Mouse (Mus musculus) left cerebral cortex, postnatal 4 days (tissue): ENCODE data around the gene Prl2a1. TPM values are rescaled to one million over a fixed set of nuclear protein-coding genes. Genes with fewer than 3 reads are reported as not detected.
"Not testable (repeated sequence)": the region's sequence is repeated elsewhere in the genome, so short reads cannot be mapped to it uniquely, and the experiment has no call there.

Experiments used
- DNase-seq: peaks from one replicate; pipeline ENCODE4 v3.0.0-alpha.2; 2022
- intact Hi-C: fragments of 180-260 bp; cut with DNase I; formaldehyde crosslinking; loops from one replicate; pipeline ENCODE4 v1.15.1; 2025
- total RNA-seq, 2 experiments: library from RNA; stranded (reverse); gene quantifications; 2 replicates each; pipeline ENCODE4 v1.2.3; 2021

Gene Prl2a1
- total RNA-seq = not detected

DNA sequence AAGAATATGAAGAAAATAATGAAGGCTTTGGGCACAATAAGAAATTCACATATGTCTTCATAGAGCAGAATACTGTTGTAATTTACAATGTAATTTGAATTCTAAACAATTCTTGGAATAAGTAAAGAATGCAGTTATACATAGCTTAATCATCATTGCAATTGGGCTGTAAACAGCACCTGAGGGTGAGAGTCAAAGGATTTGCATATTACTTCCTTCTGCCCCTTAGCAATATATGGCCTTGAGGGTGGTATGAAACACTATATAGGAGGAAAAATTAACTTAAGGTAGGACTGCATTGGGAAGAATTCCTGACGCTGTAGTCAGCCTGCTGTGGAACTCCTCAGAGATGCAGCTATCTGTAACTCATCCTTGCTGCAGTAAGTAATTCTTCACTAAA, at the start of gene Prl2a1:
TSS of gene Prl2a1 (plus strand) at position 301 of the 400 bp plus-strand sequence.
- intact Hi-C loops = no loop called here
- DNase-seq = no peak

DNA sequence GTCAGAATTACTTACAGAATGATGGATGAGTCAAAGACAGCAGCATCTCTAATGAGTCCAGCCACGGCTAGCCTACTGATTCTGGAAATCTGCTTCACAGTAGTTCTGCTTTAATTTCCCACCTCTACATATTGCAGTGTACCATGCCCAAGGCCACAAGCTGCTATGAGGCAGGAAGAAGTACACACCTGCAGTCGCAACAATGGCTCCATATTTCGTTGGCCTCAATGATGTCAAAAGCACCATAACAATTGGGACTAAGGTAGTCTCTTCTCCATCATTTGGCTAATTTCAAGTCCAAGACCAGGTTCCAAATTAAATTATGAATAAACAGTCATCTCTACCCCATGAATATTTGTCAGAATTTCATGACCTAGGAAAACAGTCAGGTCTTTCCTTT, 20.8 kb upstream of the Prl2a1 start, which contains the start of gene Prl7c1:
TSS of gene Prl7c1 (minus strand) at position 101 of the 400 bp plus-strand sequence.
- DNase-seq, intact Hi-C loops: not testable (repeated sequence)

GRCm38 (mm10) chr13:27799303-27799702, 2.2 kb upstream of the Prl2a1 start:
- DNase-seq = no peak
- intact Hi-C loops = no loop called here

GRCm38 (mm10) chr13:27802765-27803164, 1.3 kb downstream of the Prl2a1 start:
- intact Hi-C loops = no loop called here
- no peak for DNase-seq

DNA sequence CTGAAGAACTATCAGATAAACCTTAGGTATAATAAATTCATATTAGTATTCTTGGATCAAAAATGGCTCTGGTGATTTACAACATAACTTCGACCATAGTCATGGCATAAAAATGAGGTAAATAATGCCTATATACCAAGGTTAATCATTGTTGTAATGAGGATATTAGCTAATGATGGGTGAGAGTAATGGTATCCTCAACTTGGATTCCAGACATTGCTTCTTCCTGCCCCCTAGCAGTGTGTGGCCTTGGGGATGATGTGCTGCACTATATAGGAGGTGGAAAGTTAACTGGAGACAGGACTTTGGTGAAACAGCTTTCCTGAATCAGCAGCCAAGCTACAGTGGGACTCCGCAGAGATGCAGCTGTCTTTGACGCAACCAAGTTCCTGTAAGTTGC, 47.6 kb downstream of the Prl2a1 start, which contains the start of gene Prl2c1:
TSS of gene Prl2c1 (plus strand) at position 301 of the 400 bp plus-strand sequence.
- intact Hi-C loops = no loop called here
- no peak for DNase-seq

Other genes starting within 250 kb of the Prl2a1 start
- not detected for gene Prl8a9, start 237.0 kb upstream of the Prl2a1 start, total RNA-seq
- not detected for gene Prl8a1, start 219.5 kb upstream of the Prl2a1 start, total RNA-seq
- gene Prl7b1, start 191.1 kb upstream of the Prl2a1 start, total RNA-seq = not detected
- gene Prl7a1, start 159.2 kb upstream of the Prl2a1 start, total RNA-seq = not detected
- not detected for gene Prl7a2, start 133.6 kb upstream of the Prl2a1 start, total RNA-seq
- not detected for gene Prl7d1, start 84.9 kb upstream of the Prl2a1 start, total RNA-seq
- gene Prl7c1, start 20.9 kb upstream of the Prl2a1 start, total RNA-seq = not detected
- not detected for gene Prl2c1, start 47.7 kb downstream of the Prl2a1 start, total RNA-seq
- gene Prl4a1, start 214.6 kb downstream of the Prl2a1 start, total RNA-seq = not detected